Mouse (Mus musculus): ENCODE measurements around the gene Gtf3a. TPM values are rescaled to one million over a fixed set of nuclear protein-coding genes. Genes with fewer than 3 reads are reported as not detected.
A peak's percentile ranks its signal among the peaks of the same experiment; 100 is the strongest.
"Not testable (repeated sequence)": the region's sequence is repeated elsewhere in the genome, so short reads cannot be mapped to it uniquely, and the experiment has no call there.

The Gtf3a gene
- polyA plus RNA-seq, 1 experiment from 2014 or later: 116 TPM

- not testable (repeated sequence) for H3K4me2 ChIP-seq; H3K4me1 ChIP-seq; H3K4me3 ChIP-seq (replicated peaks); H3K27me3 ChIP-seq (replicated peaks); H3K27ac ChIP-seq; H3K9me3 ChIP-seq; H3K36me3 ChIP-seq; ATAC-seq (ENCODE audit: insufficient read depth, low FRiP score, low read depth); H3K9ac ChIP-seq
- WGBS: 70% methylated on average over 6 of the region's 6 CpGs
These were observed 31.1 kb upstream of the Gtf3a start for GRCm38 (mm10) chr5:146917357-146917756.

GRCm38 (mm10) chr5:146919874-146920273, 28.6 kb upstream of the Gtf3a start:
- H3K27me3 ChIP-seq (replicated peaks): no peaks in the 10 kb centered on the region
- WGBS: 15% methylated on average over 6 of the region's 6 CpGs
- no peak overlapping the region for H3K27ac ChIP-seq
- H3K4me1 ChIP-seq: peaks cover 6% of the 10 kb centered on the region; the same call in 1 of the 2 replicates
- no peaks in the 10 kb centered on the region for H3K36me3 ChIP-seq
- no peak for ATAC-seq (ENCODE audit: insufficient read depth, low FRiP score, low read depth)
- H3K4me2 ChIP-seq: peak overlapping the region; percentile 53
- no peak overlapping the region for H3K9ac ChIP-seq
- H3K4me3 ChIP-seq (replicated peaks): peak overlapping the region; percentile 19; the same call in 1 of the 2 replicates
- no peaks in the 10 kb centered on the region for H3K9me3 ChIP-seq

- H3K4me3 ChIP-seq (replicated peaks): peak overlapping the region; percentile 19
- no peaks in the 10 kb centered on the region for H3K36me3 ChIP-seq
- H3K27me3 ChIP-seq (replicated peaks): no peaks in the 10 kb centered on the region
- ATAC-seq (ENCODE audit: insufficient read depth, low FRiP score, low read depth): no peak; the same call in 1 of the 2 replicates
- WGBS: 4% methylated on average over 26 of the region's 27 CpGs
- H3K4me1 ChIP-seq: peaks cover 6% of the 10 kb centered on the region; the same call in 1 of the 2 replicates
- no peaks in the 10 kb centered on the region for H3K9me3 ChIP-seq
- H3K4me2 ChIP-seq: peak overlapping the region; percentile 53
- H3K9ac ChIP-seq: no peak overlapping the region
- no peak overlapping the region for H3K27ac ChIP-seq
These were observed 27.9 kb upstream of the Gtf3a start for GRCm38 (mm10) chr5:146920314-146921161.

GRCm38 (mm10) chr5:146921224-146921623, 27.2 kb upstream of the Gtf3a start:
- no peak for ATAC-seq (ENCODE audit: insufficient read depth, low FRiP score, low read depth)
- WGBS: 57% methylated on average over 8 of the region's 8 CpGs
- no peaks in the 10 kb centered on the region for H3K36me3 ChIP-seq
- H3K4me3 ChIP-seq (replicated peaks): no peak overlapping the region
- peak overlapping the region; percentile 53; the same call in 1 of the 2 replicates for H3K4me2 ChIP-seq
- H3K27ac ChIP-seq: no peak overlapping the region
- no peaks in the 10 kb centered on the region for H3K27me3 ChIP-seq (replicated peaks)
- no peaks in the 10 kb centered on the region for H3K9me3 ChIP-seq
- H3K9ac ChIP-seq: no peak overlapping the region
- peaks cover 6% of the 10 kb centered on the region; the same call in 1 of the 2 replicates for H3K4me1 ChIP-seq

GRCm38 (mm10) chr5:146923547-146923946, 24.9 kb upstream of the Gtf3a start:
- H3K27me3 ChIP-seq (replicated peaks): no peaks in the 10 kb centered on the region
- H3K9me3 ChIP-seq: no peaks in the 10 kb centered on the region
- H3K36me3 ChIP-seq: no peaks in the 10 kb centered on the region
- no peak overlapping the region for H3K27ac ChIP-seq
- no peak overlapping the region for H3K4me3 ChIP-seq (replicated peaks)
- no peak overlapping the region for H3K4me2 ChIP-seq
- ATAC-seq (ENCODE audit: insufficient read depth, low FRiP score, low read depth): no peak
- WGBS: 48% methylated on average over 5 of the region's 5 CpGs
- H3K9ac ChIP-seq: no peak overlapping the region
- peaks cover 6% of the 10 kb centered on the region; the same call in 1 of the 2 replicates for H3K4me1 ChIP-seq

- no peaks in the 10 kb centered on the region for H3K27me3 ChIP-seq (replicated peaks)
- no peak for ATAC-seq (ENCODE audit: insufficient read depth, low FRiP score, low read depth)
- no peaks in the 10 kb centered on the region for H3K9me3 ChIP-seq
- 80% methylated on average over 5 of the region's 5 CpGs for WGBS
- H3K4me1 ChIP-seq: no peaks in the 10 kb centered on the region
- no peak overlapping the region for H3K27ac ChIP-seq
- H3K4me3 ChIP-seq (replicated peaks): no peak overlapping the region
- H3K4me2 ChIP-seq: no peak overlapping the region
- H3K36me3 ChIP-seq: no peaks in the 10 kb centered on the region
- H3K9ac ChIP-seq: no peak overlapping the region
These were observed 21.8 kb upstream of the Gtf3a start for GRCm38 (mm10) chr5:146926673-146927072.

- Histone ChIP-seq H3K4me1 (no peaks in the 10 kb centered on the region), H3K9me3 (no peaks in the 10 kb centered on the region), H3K27ac (no peak overlapping the region), H3K27me3 (replicated peaks) (no peaks in the 10 kb centered on the region), H3K9ac (no peak overlapping the region), H3K4me3 (replicated peaks) (no peak overlapping the region), H3K36me3 (no peaks in the 10 kb centered on the region), H3K4me2 (no peak overlapping the region)
- no peak for ATAC-seq (ENCODE audit: insufficient read depth, low FRiP score, low read depth)
- WGBS: 88% methylated on average over 7 of the region's 7 CpGs
These were observed 17.0 kb upstream of the Gtf3a start for GRCm38 (mm10) chr5:146931422-146931821.

- WGBS: 74% methylated on average over 16 of the region's 16 CpGs
- no peak for ATAC-seq (ENCODE audit: insufficient read depth, low FRiP score, low read depth)
- Histone ChIP-seq H3K4me3 (replicated peaks) (no peak overlapping the region), H3K27ac (no peak overlapping the region), H3K4me2 (no peak overlapping the region), H3K36me3 (no peaks in the 10 kb centered on the region), H3K27me3 (replicated peaks) (no peaks in the 10 kb centered on the region), H3K9ac (no peak overlapping the region), H3K9me3 (no peaks in the 10 kb centered on the region), H3K4me1 (no peaks in the 10 kb centered on the region)
These were observed 16.4 kb upstream of the Gtf3a start for GRCm38 (mm10) chr5:146931904-146932553.

GRCm38 (mm10) chr5:146933466-146933865, 15.0 kb upstream of the Gtf3a start:
- ATAC-seq (ENCODE audit: insufficient read depth, low FRiP score, low read depth): no peak
- H3K27me3 ChIP-seq (replicated peaks): no peaks in the 10 kb centered on the region
- no peaks in the 10 kb centered on the region for H3K4me1 ChIP-seq
- 78% methylated on average over 12 of the region's 12 CpGs for WGBS
- H3K27ac ChIP-seq: no peak overlapping the region
- H3K36me3 ChIP-seq: no peaks in the 10 kb centered on the region
- H3K9me3 ChIP-seq: no peaks in the 10 kb centered on the region
- no peak overlapping the region for H3K4me3 ChIP-seq (replicated peaks)
- no peak overlapping the region for H3K9ac ChIP-seq
- no peak overlapping the region for H3K4me2 ChIP-seq

- Histone ChIP-seq H3K36me3 (no peaks in the 10 kb centered on the region), H3K27ac (no peak overlapping the region), H3K9ac (no peak overlapping the region), H3K4me3 (replicated peaks) (no peak overlapping the region), H3K4me2 (peak overlapping the region; percentile 23), H3K27me3 (replicated peaks) (no peaks in the 10 kb centered on the region), H3K4me1 (no peaks in the 10 kb centered on the region), H3K9me3 (no peaks in the 10 kb centered on the region)
- 74% methylated on average over 32 of the region's 32 CpGs for WGBS
- ATAC-seq (ENCODE audit: insufficient read depth, low FRiP score, low read depth): peak; percentile 53; the same call in 1 of the 2 replicates
These were observed 10.6 kb upstream of the Gtf3a start for GRCm38 (mm10) chr5:146937541-146938503.

- whole genome bisulfite sequencing: 85% methylated on average over 16 of the region's 16 CpGs
- H3K4me2 ChIP-seq: no peak overlapping the region
- H3K9me3 ChIP-seq: no peaks in the 10 kb centered on the region
- H3K27ac ChIP-seq: no peak overlapping the region
- no peaks in the 10 kb centered on the region for H3K36me3 ChIP-seq
- H3K4me1 ChIP-seq: no peaks in the 10 kb centered on the region
- H3K9ac ChIP-seq: no peak overlapping the region
- ATAC-seq (ENCODE audit: insufficient read depth, low FRiP score, low read depth): no peak
- H3K4me3 ChIP-seq (replicated peaks): no peak overlapping the region
- no peaks in the 10 kb centered on the region for H3K27me3 ChIP-seq (replicated peaks)
These were observed 9.2 kb upstream of the Gtf3a start for GRCm38 (mm10) chr5:146939109-146939796.
